Mouse (Mus musculus): ENCODE data around the gene Htr1f. TPM values are rescaled to one million over a fixed set of nuclear protein-coding genes. Genes with fewer than 3 reads are reported as not detected.

Gene Htr1f
- total and polyA plus RNA-seq, 2 experiments, result not detected

GRCm38 (mm10) chr16:64881442-64881841 lies 224.2 kb downstream of the Htr1f start:
- Histone ChIP-seq H3K4me3 (ENCODE audit: insufficient read depth, low read depth, low read length) (no peak overlapping the region), H3K4me1 (ENCODE audit: control insufficient read depth, insufficient read depth, low read length) (no peaks in the 10 kb centered on the region), H3K79me2 (ENCODE audit: control insufficient read depth, insufficient read depth, low read length) (no peaks in the 10 kb centered on the region), H3K36me3 (ENCODE audit: control insufficient read depth, insufficient read depth, low read length) (no peaks in the 10 kb centered on the region), H3K9ac (ENCODE audit: low read depth, low read length) (no peak overlapping the region), H3K27me3 (ENCODE audit: control insufficient read depth, insufficient read depth, low read length) (no peaks in the 10 kb centered on the region), H3K27ac (replicated peaks; ENCODE audit: insufficient read depth, low read depth, low read length) (no peak overlapping the region)
- DNase-seq (ENCODE audit: extremely low read depth, low read depth, low spot score), result no peak
- 75% methylated on average over 2 of the region's 2 CpGs for WGBS
- TF ChIP-seq POLR2A (IDR thresholded peaks at IDR 0.05; ENCODE audit: extremely low read depth, insufficient read depth, low read length), result no peak
- no peak for TF ChIP-seq CTCF (IDR thresholded peaks at IDR 0.05; ENCODE audit: low read depth, low read length)

GRCm38 (mm10) chr16:64880986-64881385 lies 224.7 kb downstream of the Htr1f start:
- no peaks in the 10 kb centered on the region for H3K36me3 ChIP-seq (ENCODE audit: control insufficient read depth, insufficient read depth, low read length)
- H3K9ac ChIP-seq (ENCODE audit: low read depth, low read length), result no peak overlapping the region
- TF ChIP-seq CTCF (IDR thresholded peaks at IDR 0.05; ENCODE audit: low read depth, low read length), result no peak
- no peak for TF ChIP-seq POLR2A (IDR thresholded peaks at IDR 0.05; ENCODE audit: extremely low read depth, insufficient read depth, low read length)
- H3K27me3 ChIP-seq (ENCODE audit: control insufficient read depth, insufficient read depth, low read length), result no peaks in the 10 kb centered on the region
- no peaks in the 10 kb centered on the region for H3K79me2 ChIP-seq (ENCODE audit: control insufficient read depth, insufficient read depth, low read length)
- no peak overlapping the region for H3K4me3 ChIP-seq (ENCODE audit: insufficient read depth, low read depth, low read length)
- 86% methylated on average over 3 of the region's 3 CpGs for WGBS
- DNase-seq (ENCODE audit: extremely low read depth, low read depth, low spot score), result no peak
- H3K4me1 ChIP-seq (ENCODE audit: control insufficient read depth, insufficient read depth, low read length), result no peaks in the 10 kb centered on the region
- H3K27ac ChIP-seq (replicated peaks; ENCODE audit: insufficient read depth, low read depth, low read length), result no peak overlapping the region

GRCm38 (mm10) chr16:64879735-64880134 lies 225.9 kb downstream of the Htr1f start:
- DNase-seq (ENCODE audit: extremely low read depth, low read depth, low spot score), result no peak
- Histone ChIP-seq H3K36me3 (ENCODE audit: control insufficient read depth, insufficient read depth, low read length) (no peaks in the 10 kb centered on the region), H3K27ac (replicated peaks; ENCODE audit: insufficient read depth, low read depth, low read length) (no peak overlapping the region), H3K9ac (ENCODE audit: low read depth, low read length) (no peak overlapping the region), H3K79me2 (ENCODE audit: control insufficient read depth, insufficient read depth, low read length) (no peaks in the 10 kb centered on the region), H3K4me1 (ENCODE audit: control insufficient read depth, insufficient read depth, low read length) (no peaks in the 10 kb centered on the region), H3K27me3 (ENCODE audit: control insufficient read depth, insufficient read depth, low read length) (no peaks in the 10 kb centered on the region), H3K4me3 (ENCODE audit: insufficient read depth, low read depth, low read length) (no peak overlapping the region)
- 56% methylated on average over 5 of the region's 5 CpGs for WGBS
- TF ChIP-seq CTCF (IDR thresholded peaks at IDR 0.05; ENCODE audit: low read depth, low read length) (no peak), POLR2A (IDR thresholded peaks at IDR 0.05; ENCODE audit: extremely low read depth, insufficient read depth, low read length) (no peak)

GRCm38 (mm10) chr16:64878611-64879132 lies 227.0 kb downstream of the Htr1f start:
- no peaks in the 10 kb centered on the region for H3K4me1 ChIP-seq (ENCODE audit: control insufficient read depth, insufficient read depth, low read length)
- H3K4me3 ChIP-seq (ENCODE audit: insufficient read depth, low read depth, low read length), result no peak overlapping the region
- H3K79me2 ChIP-seq (ENCODE audit: control insufficient read depth, insufficient read depth, low read length), result no peaks in the 10 kb centered on the region
- H3K27ac ChIP-seq (replicated peaks; ENCODE audit: insufficient read depth, low read depth, low read length), result no peak overlapping the region
- WGBS, result 89% methylated on average over 3 of the region's 3 CpGs
- TF ChIP-seq CTCF (IDR thresholded peaks at IDR 0.05; ENCODE audit: low read depth, low read length) (0 out of 2 replicates have a peak, but pooled peaks have one; percentile 1), POLR2A (IDR thresholded peaks at IDR 0.05; ENCODE audit: extremely low read depth, insufficient read depth, low read length) (no peak)
- DNase-seq (ENCODE audit: extremely low read depth, low read depth, low spot score), result no peak
- H3K9ac ChIP-seq (ENCODE audit: low read depth, low read length), result no peak overlapping the region
- no peaks in the 10 kb centered on the region for H3K36me3 ChIP-seq (ENCODE audit: control insufficient read depth, insufficient read depth, low read length)
- no peaks in the 10 kb centered on the region for H3K27me3 ChIP-seq (ENCODE audit: control insufficient read depth, insufficient read depth, low read length)

- Histone ChIP-seq H3K27me3 (ENCODE audit: control insufficient read depth, insufficient read depth, low read length) (no peaks in the 10 kb centered on the region), H3K9ac (ENCODE audit: low read depth, low read length) (no peak overlapping the region), H3K27ac (replicated peaks; ENCODE audit: insufficient read depth, low read depth, low read length) (no peak overlapping the region), H3K4me3 (ENCODE audit: insufficient read depth, low read depth, low read length) (no peak overlapping the region), H3K79me2 (ENCODE audit: control insufficient read depth, insufficient read depth, low read length) (no peaks in the 10 kb centered on the region), H3K4me1 (ENCODE audit: control insufficient read depth, insufficient read depth, low read length) (no peaks in the 10 kb centered on the region; the same call in 1 of the 2 replicates), H3K36me3 (ENCODE audit: control insufficient read depth, insufficient read depth, low read length) (no peaks in the 10 kb centered on the region)
- no peak for TF ChIP-seq CTCF (IDR thresholded peaks at IDR 0.05; ENCODE audit: low read depth, low read length)
- TF ChIP-seq POLR2A (IDR thresholded peaks at IDR 0.05; ENCODE audit: extremely low read depth, insufficient read depth, low read length), result no peak
- WGBS, result 96% methylated on average over 3 of the region's 3 CpGs
- no peak for DNase-seq (ENCODE audit: extremely low read depth, low read depth, low spot score)
Measured at GRCm38 (mm10) chr16:64877314-64877713, 228.3 kb downstream of the Htr1f start.

GRCm38 (mm10) chr16:64876631-64877265 lies 228.9 kb downstream of the Htr1f start:
- no peaks in the 10 kb centered on the region for H3K79me2 ChIP-seq (ENCODE audit: control insufficient read depth, insufficient read depth, low read length)
- no peaks in the 10 kb centered on the region; the same call in 1 of the 2 replicates for H3K4me1 ChIP-seq (ENCODE audit: control insufficient read depth, insufficient read depth, low read length)
- no peak overlapping the region for H3K9ac ChIP-seq (ENCODE audit: low read depth, low read length)
- no peak overlapping the region for H3K27ac ChIP-seq (replicated peaks; ENCODE audit: insufficient read depth, low read depth, low read length)
- DNase-seq (ENCODE audit: extremely low read depth, low read depth, low spot score), result no peak
- no peaks in the 10 kb centered on the region for H3K36me3 ChIP-seq (ENCODE audit: control insufficient read depth, insufficient read depth, low read length)
- TF ChIP-seq CTCF (IDR thresholded peaks at IDR 0.05; ENCODE audit: low read depth, low read length), result no peak
- 75% methylated on average over 4 of the region's 4 CpGs for WGBS
- H3K4me3 ChIP-seq (ENCODE audit: insufficient read depth, low read depth, low read length), result no peak overlapping the region
- H3K27me3 ChIP-seq (ENCODE audit: control insufficient read depth, insufficient read depth, low read length), result no peaks in the 10 kb centered on the region
